Mouse (Mus musculus): ENCODE measurements at regions not wholly inside any gene's neighbourhood (a gene's known extent, or its start where the extent isn't known, plus 50 kb on each side); places are given as distances from the start of the nearest gene placed in this dataset.
"Not testable (repeated sequence)": the region's sequence is repeated elsewhere in the genome, so short reads cannot be mapped to it uniquely, and the experiment has no call there.

GRCm38 (mm10) chr13:35601560-35602135 lies 58.0 kb upstream of the Cdyl start:
- DNase-seq (ENCODE audit: low read depth), result no peak

GRCm38 (mm10) chr13:35603080-35603479 lies 56.6 kb upstream of the Cdyl start:
- no peak for DNase-seq (ENCODE audit: low read depth)

GRCm38 (mm10) chr13:35604061-35604460 lies 55.6 kb upstream of the Cdyl start:
- DNase-seq (ENCODE audit: low read depth), result no peak

GRCm38 (mm10) chr13:35604765-35605164 lies 54.9 kb upstream of the Cdyl start:
- DNase-seq (ENCODE audit: low read depth), result no peak

GRCm38 (mm10) chr13:35606857-35607561 lies 52.6 kb upstream of the Cdyl start:
- not testable (repeated sequence) for DNase-seq (ENCODE audit: low read depth)

GRCm38 (mm10) chr13:35607710-35608109 lies 51.9 kb upstream of the Cdyl start:
- no peak for DNase-seq (ENCODE audit: low read depth)
